Mouse (Mus musculus) liver, postnatal 0 days (tissue): ENCODE measurements around the gene Csf3r. TPM values are rescaled to one million over a fixed set of nuclear protein-coding genes. Genes with fewer than 3 reads are reported as not detected.

Source experiments
- ATAC-seq: fragments of 200-750 bp; cut with Nextera tagmentation; 2 replicates; pipeline ENCODE4 v1.8.0; 2017; ENCODE audit warnings: mild to moderate bottlenecking, moderate library complexity
- DNase-seq: peaks from one replicate; pipeline ENCODE4 v3.0.0-alpha.2; 2016
- H3K27ac ChIP-seq: fragments of 300-500 bp; sonication (generic); 2 replicates; pipeline ENCODE4 v1.5.1; 2014; ENCODE audit warnings: antibody characterized with exemption, moderate library complexity, mild to moderate bottlenecking, low read depth
- H3K27me3 ChIP-seq: fragments of 300-500 bp; sonication (generic); 2 replicates; pipeline ENCODE4 v1.6.1; 2014; ENCODE audit warnings: low read length, control low read depth, mixed read lengths; ENCODE audit not compliant: insufficient read depth
- H3K36me3 ChIP-seq: fragments of 300-500 bp; sonication (generic); replicated peaks from 2 replicates; pipeline ENCODE4 v1.6.1; 2014; ENCODE audit warnings: mild to moderate bottlenecking, control low read depth, low read length, moderate library complexity, mixed read lengths; ENCODE audit not compliant: insufficient read depth
- H3K4me1 ChIP-seq: fragments of 300-500 bp; sonication (generic); 2 replicates; pipeline ENCODE4 v1.6.1; 2014; ENCODE audit warnings: antibody characterized with exemption, mild to moderate bottlenecking, control low read depth; ENCODE audit not compliant: insufficient read depth
- H3K4me2 ChIP-seq: fragments of 300-500 bp; sonication (generic); 2 replicates; pipeline ENCODE4 v1.6.1; 2014; ENCODE audit warnings: low read depth, mild to moderate bottlenecking, low read length, moderate library complexity, mixed read lengths
- H3K4me3 ChIP-seq: fragments of 300-500 bp; sonication (generic); 2 replicates; pipeline ENCODE4 v1.5.1; 2014; ENCODE audit warnings: low read depth, low read length
- H3K9ac ChIP-seq: fragments of 300-500 bp; sonication (generic); replicated peaks from 2 replicates; pipeline ENCODE4 v1.6.1; 2014; ENCODE audit warnings: mild to moderate bottlenecking, moderate library complexity
- H3K9me3 ChIP-seq: fragments of 300-500 bp; sonication (generic); 2 replicates; pipeline ENCODE4 v1.6.1; 2016; ENCODE audit warnings: mild to moderate bottlenecking, control low read depth, low read length, mixed read lengths
- CTCF ChIP-seq: sonication (generic); IDR thresholded peaks from 2 replicates; pipeline ENCODE4 v1.5.1; 2016; ENCODE audit warnings: antibody characterized with exemption, low read depth
- EP300 ChIP-seq: IDR thresholded peaks from 2 replicates; pipeline ENCODE4 v1.6.1; 2016; ENCODE audit warnings: antibody characterized with exemption, low read depth, mild to moderate bottlenecking
- WGBS: fragments of 180-500 bp; shearing (Covaris S2); extraction: QIAGEN DNeasy Blood & Tissue Kit; methylation state at CpG from one replicate; pipeline ENCODE4 v1.1.7; 2014; ENCODE audit not compliant: insufficient replicate concordance; 5-methylcytosine and 5-hydroxymethylcytosine counted together
- polyA plus RNA-seq: library from polyadenylated mRNA; unstranded; fragments of >200 nt; fragmentation: Nextera tagmentation; extraction: Ambion mirVana; gene quantifications from 2 replicates; pipeline ENCODE4 v1.2.1, GENCODE M21; 2015

Gene Csf3r
- polyA plus RNA-seq, 1 experiment from 2014 or later, result 2.8 TPM

- no peaks in the 10 kb centered on the region for H3K36me3 ChIP-seq
- no peak overlapping the region for H3K9ac ChIP-seq
- peak; percentile 86 for TF ChIP-seq CTCF
- TF ChIP-seq EP300, result no peak
- H3K4me1 ChIP-seq, result no peaks in the 10 kb centered on the region
- H3K9me3 ChIP-seq, result no peaks in the 10 kb centered on the region
- ATAC-seq (no peak), DNase-seq (peak; percentile 75)
- WGBS, result 27% methylated on average over 7 of the region's 7 CpGs
- no peak overlapping the region for H3K4me3 ChIP-seq
- no peak overlapping the region for H3K4me2 ChIP-seq
- H3K27ac ChIP-seq, result no peak overlapping the region
- no peaks in the 10 kb centered on the region for H3K27me3 ChIP-seq
Measured at GRCm38 (mm10) chr4:125990143-125990542, 34.2 kb upstream of the Csf3r start.

- Histone ChIP-seq H3K4me2 (no peak overlapping the region), H3K27me3 (no peaks in the 10 kb centered on the region), H3K9ac (no peak overlapping the region), H3K36me3 (no peaks in the 10 kb centered on the region), H3K4me3 (no peak overlapping the region), H3K27ac (no peak overlapping the region), H3K4me1 (no peaks in the 10 kb centered on the region), H3K9me3 (no peaks in the 10 kb centered on the region)
- TF ChIP-seq CTCF, result no peak
- TF ChIP-seq EP300, result no peak
- no peak for DNase-seq
- no peak for ATAC-seq
- 71% methylated on average over 3 of the region's 3 CpGs for WGBS
Measured at GRCm38 (mm10) chr4:125992206-125992605, 32.1 kb upstream of the Csf3r start.

GRCm38 (mm10) chr4:125992906-125993305 is 31.4 kb upstream of the Csf3r start:
- TF ChIP-seq CTCF (no peak), EP300 (no peak)
- H3K36me3 ChIP-seq, result no peaks in the 10 kb centered on the region
- ATAC-seq, result no peak
- no peak overlapping the region for H3K4me3 ChIP-seq
- H3K9ac ChIP-seq, result no peak overlapping the region
- H3K9me3 ChIP-seq, result peaks cover 4% of the 10 kb centered on the region; the same call in 1 of the 2 replicates
- no peak for DNase-seq
- H3K27ac ChIP-seq, result no peak overlapping the region
- H3K27me3 ChIP-seq, result no peaks in the 10 kb centered on the region
- H3K4me2 ChIP-seq, result no peak overlapping the region
- no peaks in the 10 kb centered on the region for H3K4me1 ChIP-seq
- WGBS, result 36% methylated on average over 2 of the region's 2 CpGs

DNA sequence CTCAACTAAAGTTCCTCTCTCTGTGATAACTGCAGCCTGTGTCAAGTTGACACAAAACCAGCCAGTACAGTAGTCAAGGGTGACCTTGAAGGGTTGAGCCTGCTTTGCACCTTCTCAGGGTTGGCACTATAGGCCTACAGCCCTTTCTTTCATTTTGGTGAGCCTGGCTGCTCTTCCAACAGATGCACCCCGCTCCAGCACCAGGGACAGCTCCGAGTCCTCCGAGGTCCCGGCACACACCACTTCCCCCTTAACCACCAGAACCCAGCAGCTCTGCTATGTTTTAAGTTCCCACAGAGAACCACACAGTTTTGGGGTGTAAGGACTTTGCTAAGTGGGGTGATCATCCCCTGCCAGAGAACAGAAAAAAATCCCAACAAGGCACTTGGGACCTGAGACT is 27.8 kb upstream of the Csf3r start:
- Histone ChIP-seq H3K36me3 (no peaks in the 10 kb centered on the region), H3K27me3 (no peaks in the 10 kb centered on the region), H3K9ac (no peak overlapping the region), H3K4me2 (no peak overlapping the region), H3K4me3 (no peak overlapping the region), H3K27ac (no peak overlapping the region), H3K9me3 (peaks cover 4% of the 10 kb centered on the region; the same call in 1 of the 2 replicates), H3K4me1 (no peaks in the 10 kb centered on the region)
- DNase-seq, result peak; percentile 33
- no peak for ATAC-seq
- 12% methylated on average over 4 of the region's 4 CpGs for WGBS
- TF ChIP-seq EP300, result no peak
- no peak for TF ChIP-seq CTCF

GRCm38 (mm10) chr4:125997826-125998225 is 26.5 kb upstream of the Csf3r start:
- ATAC-seq (no peak), DNase-seq (no peak)
- Histone ChIP-seq H3K4me3 (no peak overlapping the region), H3K36me3 (no peaks in the 10 kb centered on the region), H3K9ac (no peak overlapping the region), H3K4me1 (no peaks in the 10 kb centered on the region), H3K27ac (no peak overlapping the region), H3K4me2 (no peak overlapping the region), H3K27me3 (no peaks in the 10 kb centered on the region), H3K9me3 (peaks cover 4% of the 10 kb centered on the region; the same call in 1 of the 2 replicates)
- WGBS, result 82% methylated on average over 2 of the region's 2 CpGs
- no peak for TF ChIP-seq EP300
- TF ChIP-seq CTCF, result no peak

DNA sequence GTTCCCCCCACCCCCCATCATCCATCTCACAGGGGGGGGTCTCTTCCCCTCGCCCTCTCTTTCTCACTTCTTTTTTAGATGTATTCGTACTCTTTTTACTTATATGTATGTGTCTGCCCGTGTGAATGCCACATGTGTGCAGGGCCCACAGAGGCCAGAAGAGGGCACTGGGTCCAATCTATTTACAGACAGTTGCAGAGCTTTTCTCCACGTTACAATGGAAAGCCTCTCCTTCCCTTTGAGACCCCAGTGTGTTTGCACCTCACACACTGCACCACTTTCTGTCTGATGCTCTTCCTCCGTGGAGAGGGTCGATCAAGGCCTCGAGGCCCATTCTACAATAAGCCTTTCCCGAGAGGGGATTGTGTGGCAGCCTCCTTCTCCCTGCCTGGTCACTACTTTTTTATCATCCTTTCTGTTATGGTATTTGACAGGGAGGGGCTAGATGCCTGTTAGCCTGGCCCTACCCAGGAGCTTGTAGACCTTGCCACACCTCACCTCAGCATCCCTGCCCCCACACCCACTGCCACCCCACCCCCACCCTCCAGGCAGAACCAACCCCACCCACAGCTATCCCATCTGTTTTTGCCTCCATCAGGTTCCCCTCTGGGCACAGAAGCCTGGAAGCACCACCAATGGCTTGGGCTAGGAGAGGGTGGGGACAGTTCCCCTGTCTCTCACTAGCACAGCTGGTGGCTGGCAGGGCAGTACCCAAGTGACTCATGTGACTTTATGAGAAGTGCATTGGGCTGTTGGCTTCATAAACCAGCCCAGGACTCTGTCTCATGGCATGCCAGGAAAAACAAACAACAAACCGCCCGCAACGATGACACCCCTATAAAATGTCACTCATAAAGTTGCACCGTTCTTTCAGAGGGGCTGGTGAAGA is 22.8 kb upstream of the Csf3r start:
- WGBS, result 74% methylated on average over 12 of the region's 12 CpGs
- Histone ChIP-seq H3K4me2 (no peak overlapping the region), H3K4me1 (no peaks in the 10 kb centered on the region), H3K27me3 (no peaks in the 10 kb centered on the region), H3K4me3 (no peak overlapping the region), H3K9ac (no peak overlapping the region), H3K36me3 (no peaks in the 10 kb centered on the region), H3K27ac (no peak overlapping the region), H3K9me3 (peaks cover 4% of the 10 kb centered on the region; the same call in 1 of the 2 replicates)
- no peak for TF ChIP-seq EP300
- no peak for TF ChIP-seq CTCF
- ATAC-seq (no peak), DNase-seq (no peak)
